Mouse (Mus musculus) forelimb bud, embryonic 11.5 days (tissue): ENCODE results near the gene Optn.

Source experiments
- DNase-seq: peaks from one replicate; pipeline ENCODE4 v3.0.0-alpha.2; 2012; ENCODE audit warnings: low read depth, low spot score

Optn gene

DNA sequence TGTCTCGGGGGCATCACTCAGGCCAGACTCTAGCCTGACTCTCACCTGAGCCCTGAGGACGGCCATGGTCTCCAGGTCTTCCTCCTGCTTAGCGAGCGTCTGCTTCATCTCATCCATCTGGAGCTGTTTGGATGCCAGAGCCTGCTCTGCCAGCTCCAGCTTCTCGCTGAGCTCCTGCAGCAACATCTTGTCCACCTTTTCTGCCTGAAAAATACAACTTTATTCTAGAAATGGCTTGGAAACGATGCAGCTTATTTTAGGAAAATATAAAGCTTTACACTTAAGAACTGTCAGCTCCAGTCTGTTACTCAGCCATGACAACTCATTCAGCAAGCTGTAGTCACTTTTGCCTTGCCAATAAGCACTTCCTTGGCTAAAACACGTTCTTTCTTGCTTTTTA is 32.6 kb downstream of the Optn start:
- DNase-seq, result no peak

DNA sequence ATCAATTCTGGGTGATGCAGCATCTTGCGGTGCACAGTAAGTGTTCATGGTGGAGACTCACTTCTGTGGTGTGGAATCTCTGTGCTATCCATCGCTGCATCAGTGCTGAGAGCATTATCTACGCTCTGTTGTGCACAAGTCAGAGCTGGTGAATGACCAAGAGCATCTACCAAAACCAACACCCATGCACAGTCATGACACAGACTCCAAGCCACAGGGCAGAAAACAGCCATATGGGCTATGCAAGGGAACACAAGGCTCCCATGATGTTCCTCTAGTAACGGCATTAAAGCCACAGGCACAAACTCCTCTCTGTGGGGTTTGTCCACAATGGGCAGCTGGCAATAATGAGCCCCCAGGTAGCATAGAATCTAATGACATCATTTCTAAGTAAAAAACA is 34.0 kb downstream of the Optn start:
- DNase-seq, result no peak

DNA sequence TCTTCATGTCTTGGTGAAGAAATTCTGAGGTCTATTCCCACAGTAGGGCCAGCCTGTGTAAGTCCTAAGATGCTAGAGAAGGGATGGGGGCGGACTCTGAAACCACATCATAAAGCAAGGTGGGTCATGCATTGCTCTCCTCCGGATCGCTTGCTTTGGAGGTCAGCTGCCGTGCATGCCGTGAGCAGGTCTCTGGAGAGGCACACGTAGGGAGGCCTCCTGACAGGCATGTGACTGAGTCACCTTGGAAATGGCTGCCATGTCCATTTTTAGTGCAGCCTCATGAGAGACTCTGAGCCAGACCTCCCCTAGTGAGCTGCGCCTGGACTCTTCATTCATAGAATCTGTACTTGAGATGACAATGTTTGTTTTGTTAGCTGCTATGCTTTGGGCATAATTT is 35.8 kb downstream of the Optn start:
- DNase-seq, result no peak

DNA sequence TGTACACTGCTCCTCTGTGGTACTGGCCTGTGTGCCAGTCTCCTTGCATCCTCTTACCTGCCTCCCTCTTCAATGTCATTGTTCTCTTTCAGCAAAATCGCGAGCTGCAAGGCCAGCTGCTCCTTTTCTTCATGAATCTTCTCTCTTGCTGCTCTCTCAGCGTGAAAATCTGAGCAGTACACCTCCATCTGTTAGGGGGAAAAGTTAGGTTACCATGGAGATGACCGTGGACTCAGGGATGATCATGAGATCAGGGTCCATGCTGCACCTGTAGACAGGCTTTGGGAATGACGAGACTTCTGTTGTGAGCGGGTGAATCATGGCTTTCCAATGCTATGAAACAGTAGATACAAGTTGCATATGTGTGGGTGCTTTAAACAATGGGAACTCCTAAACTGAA is 36.8 kb downstream of the Optn start:
- DNase-seq, result no peak

DNA sequence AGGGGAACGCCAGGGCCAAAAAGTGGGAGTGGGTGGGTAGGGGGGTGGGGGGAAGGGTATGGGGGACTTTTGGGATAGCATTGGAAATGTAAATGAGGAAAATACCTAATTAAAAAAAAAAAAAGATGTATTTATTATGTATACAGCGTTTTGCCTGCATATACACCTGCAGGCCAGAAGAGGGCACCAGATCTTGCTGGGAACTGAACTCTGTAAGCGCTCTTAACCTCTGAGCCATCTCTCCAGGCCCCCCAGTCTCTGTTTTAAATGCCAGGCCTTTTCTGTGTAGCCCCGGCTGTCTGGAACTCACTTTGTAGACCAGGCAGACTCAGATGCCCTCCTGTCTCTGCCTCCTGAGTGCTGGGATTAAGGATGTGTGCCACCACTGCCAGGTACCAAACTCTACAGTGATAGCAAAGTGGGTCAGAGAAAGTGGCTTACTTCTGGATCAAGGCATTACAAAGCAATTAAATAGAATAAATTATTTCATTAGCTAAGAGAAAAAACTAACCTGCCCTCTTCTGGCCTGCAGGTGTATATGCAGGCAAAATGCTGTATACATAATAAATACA is 38.6 kb downstream of the Optn start:
- DNase-seq, result no peak

DNA sequence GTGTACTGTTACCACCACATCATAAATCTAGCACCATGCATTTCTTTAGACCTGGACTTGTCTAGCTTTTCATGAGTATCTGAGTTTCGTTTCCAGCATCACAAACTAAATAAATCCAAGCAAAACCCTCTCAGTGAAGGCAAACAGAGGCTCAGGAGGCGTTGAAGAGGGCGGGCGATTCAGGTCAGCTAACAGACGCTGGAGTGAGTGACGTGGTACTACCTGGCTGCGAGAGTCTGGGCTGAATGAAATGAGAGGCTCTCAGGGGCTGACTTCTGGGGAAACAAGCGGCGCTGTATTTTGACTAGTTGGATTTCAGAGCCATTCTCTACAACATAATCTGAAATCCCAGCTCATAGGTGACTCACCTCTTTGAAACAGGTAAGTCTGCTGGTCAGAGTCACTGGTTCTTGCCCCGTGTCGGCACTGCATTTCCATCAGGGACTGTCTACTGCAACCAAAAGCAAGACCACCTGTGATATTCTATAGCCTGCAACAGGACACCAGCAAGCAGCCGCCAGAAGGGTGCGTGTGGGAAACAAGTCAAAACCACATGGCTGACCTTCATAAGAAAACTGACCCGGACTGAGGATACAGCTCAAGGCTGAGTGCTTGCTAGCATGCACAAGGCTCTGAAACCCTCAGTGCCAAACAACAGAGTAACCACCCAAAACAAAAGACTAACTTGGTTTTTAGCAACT is 40.0 kb downstream of the Optn start:
- peak; percentile 47 for DNase-seq

DNA sequence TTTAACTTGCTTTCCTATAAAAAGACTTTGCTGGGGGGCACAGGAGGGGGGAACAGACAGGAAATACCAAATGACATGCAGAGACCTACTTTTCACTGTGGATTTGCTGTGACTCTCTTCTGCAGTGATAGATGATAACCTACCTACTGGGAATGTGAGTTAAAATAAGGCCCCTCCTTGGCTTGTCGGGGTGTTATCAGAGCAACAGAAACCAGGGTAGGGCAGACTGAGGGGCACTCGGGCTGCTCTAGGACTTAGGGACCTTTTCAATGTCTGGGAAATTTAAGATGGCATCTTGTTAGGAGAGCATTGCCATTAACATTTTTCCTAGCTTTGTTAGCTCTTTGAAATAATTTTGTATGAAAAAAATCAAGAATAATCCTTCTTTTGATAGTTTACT is 40.6 kb downstream of the Optn start:
- no peak for DNase-seq

DNA sequence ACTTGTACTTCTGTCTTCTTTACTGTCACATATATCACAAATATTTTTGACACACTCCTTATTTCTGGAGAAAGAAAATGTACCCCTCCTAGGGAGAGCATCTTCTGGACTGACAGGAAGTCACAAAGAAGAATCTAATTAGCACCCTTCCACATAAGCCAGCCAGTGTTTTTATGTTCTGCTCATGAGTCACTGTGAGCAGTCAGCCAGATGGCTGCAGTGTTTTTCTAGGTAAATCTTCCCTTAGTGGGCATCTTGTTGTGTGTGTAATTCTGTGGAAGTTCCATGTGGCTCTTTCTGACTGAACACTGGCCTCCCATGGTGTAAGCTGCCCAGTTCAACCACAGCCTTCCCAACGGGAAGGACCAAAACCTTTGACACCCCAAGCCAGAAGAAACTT is 44.1 kb downstream of the Optn start:
- no peak for DNase-seq

DNA sequence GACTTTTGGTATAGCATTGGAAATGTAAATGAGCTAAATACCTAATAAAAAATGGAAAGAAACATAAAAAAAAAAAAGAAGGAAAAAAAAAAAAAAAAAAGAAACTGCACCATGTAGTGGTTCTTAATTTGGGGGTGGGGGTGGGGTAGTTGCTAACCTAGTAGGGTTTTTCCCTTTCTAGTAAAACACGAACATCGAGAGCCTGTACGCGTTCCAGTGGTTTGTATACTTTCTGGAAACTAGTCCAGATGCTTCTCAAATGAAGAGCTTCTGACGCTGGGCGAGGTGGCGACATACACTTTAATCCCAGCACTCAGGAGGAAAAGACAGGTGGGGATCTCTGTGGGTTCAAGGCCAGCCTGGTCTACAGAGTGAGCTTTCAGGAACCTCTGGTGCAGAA is 46.9 kb downstream of the Optn start:
- DNase-seq, result no peak

DNA sequence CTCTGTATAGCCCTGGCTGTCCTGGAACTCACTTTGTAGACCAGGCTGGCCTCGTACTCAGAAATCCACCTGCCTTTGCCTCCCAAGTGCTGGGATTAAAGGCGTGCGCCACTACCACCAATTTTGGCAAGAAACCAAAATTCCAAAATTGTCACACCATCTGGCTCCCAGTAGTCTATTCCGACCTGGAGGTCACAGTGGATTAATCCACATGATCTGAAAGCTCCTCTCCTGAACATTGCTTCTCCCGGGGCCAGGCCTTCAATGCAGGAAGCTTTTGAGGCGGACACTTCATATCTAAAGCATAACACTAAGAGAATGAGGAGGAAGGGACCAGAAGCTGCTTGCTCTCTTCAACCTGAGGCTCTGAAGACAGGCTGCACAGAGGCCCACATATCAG is 48.3 kb downstream of the Optn start:
- no peak for DNase-seq

DNA sequence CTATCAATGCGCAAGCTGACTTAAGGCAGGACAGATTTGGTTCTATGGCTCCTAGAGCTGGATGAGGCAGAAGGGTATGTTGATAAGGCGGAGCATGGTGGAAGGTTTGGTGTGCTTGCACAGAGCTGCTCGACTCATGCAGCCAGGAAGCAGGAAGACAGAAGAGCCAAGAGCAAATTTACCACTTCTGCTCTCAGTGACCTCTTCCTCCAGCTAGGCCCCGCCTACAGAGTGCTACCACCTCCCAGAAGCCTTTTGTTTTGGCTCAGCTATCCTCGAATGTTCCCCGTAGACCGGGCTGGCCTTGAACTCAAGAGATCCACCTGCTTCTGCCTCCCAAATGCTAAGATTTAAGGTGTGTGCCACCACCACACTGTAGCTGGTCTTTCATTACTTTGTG is 49.2 kb downstream of the Optn start:
- no peak for DNase-seq

DNA sequence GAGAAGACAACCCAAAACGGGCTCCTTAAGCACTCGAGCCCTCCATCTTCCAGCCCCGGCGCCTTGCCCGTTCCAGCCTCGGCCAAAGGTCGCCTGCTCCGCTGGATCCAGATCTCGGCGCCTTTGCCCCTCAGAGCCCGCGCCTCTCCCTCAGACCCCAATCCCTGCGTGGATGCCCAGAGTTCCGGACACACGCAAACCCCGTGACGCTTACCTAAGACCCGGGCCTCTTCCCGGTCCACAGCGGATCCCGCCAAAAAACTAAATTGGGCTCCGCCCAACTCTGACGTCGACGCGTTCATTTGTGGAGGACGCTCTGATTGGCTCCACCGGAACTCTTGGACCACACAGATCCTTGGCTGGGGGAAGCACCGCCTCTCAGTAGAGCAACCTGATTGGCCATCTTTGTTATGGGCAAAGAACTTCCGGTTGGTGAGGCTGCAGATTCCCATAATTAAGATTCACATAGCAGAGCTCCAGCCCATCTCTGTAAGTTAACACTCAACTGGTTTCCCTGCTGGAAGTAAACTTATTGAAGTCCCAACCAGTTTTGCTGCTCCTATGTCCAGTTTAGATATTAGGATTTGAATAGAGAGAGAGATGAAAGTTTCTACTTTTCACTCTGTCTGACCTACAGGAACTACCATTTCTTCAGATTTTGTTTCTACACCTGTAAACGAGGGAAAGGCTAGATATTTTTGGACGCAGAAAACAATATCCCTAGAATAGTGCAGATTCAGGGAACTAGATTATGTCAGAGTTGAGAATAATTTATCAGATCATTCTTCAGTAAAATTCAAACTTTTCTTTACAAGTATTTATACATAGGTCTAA is 51.1 kb downstream of the Optn start, which contains the start of gene Mcm10:
TSS of gene Mcm10 (minus strand) at position 301 of the 834 bp plus-strand sequence.
- peak; percentile 98 for DNase-seq

DNA sequence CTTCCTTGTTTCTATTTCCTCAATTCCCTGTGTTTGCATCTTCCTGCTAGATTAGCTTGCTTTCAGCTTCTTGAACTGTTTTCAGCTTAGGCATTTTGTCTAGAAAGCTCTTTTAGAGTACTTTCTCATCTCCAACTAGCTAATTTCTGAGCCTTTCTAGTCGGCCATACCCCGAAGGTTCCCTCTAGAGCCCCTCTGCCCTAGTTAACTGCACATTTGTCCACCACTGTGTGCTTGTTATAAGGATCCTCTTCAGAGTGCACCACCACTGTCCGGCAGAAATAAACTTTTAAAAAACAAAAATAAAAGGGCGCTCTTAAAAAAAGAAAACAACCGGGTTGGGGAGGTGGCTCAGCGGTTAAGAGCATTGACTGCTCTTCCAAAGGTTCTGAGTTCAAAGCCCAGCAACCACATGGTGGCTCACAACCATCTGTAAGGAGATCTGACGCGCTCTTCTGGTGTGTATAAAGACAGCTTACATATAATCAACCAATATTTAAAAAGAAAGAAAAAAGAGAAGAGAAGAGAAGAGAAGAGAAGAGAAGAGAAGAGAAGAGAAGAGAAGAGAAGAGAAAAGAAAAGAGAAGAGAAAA is 51.9 kb downstream of the Optn start:
- DNase-seq, result no peak

DNA sequence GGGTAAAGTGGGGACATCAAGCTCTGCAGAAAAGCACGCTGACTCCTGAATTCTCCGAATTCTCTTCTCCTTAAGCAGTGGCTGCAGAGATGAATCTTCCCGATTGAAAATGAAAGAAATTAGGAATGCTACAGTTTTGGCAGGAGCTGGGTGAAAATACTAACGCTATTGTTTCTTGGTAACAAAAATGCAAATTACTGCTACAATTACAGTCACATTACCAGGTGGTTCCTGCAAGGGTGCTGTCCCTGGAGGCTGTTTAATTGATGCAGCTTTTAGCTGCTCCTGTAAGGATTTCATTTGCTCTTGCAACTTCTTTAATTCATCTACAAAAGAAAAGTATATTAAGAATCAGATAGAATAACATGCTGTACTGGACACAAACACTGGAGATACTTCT is 56.7 kb downstream of the Optn start:
- DNase-seq, result no peak

DNA sequence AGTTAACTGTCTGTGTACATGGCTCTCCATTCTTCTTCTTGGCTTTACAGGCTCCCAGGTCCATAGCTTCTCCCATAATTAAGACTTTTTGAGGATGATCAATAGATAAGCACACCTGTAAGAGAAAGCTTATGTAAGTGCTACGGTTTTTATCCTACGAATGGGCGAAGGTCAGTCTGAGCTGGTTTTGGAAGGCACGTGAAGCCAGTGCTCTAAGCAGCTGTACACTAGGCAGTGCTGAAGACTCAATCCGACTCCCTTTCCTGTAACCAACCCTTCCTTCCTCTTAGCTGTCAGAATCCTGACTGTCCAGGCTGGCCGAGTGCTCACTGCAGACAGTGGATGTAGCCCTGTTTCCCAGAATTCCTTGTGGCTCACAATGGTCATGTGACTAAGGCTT is 62.6 kb downstream of the Optn start:
- DNase-seq, result no peak

DNA sequence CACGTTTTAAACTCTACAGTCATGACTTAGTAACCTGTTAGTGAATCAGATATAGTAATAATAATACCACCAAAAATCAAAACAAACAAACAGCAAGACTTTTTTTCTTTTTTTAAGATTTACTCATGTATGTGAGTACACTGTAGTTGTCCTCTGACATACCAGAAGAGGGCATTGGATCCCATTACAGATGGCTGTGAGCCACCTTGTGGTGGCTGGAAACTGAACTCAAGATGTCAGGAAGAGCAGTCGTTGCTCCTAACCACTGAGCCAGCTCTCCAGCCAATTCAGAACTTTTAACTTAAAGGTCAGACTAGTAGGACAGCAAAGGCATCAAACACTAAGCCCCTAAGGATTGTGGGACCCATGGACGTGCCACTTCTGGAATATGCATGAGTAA is 64.9 kb downstream of the Optn start:
- DNase-seq, result no peak

DNA sequence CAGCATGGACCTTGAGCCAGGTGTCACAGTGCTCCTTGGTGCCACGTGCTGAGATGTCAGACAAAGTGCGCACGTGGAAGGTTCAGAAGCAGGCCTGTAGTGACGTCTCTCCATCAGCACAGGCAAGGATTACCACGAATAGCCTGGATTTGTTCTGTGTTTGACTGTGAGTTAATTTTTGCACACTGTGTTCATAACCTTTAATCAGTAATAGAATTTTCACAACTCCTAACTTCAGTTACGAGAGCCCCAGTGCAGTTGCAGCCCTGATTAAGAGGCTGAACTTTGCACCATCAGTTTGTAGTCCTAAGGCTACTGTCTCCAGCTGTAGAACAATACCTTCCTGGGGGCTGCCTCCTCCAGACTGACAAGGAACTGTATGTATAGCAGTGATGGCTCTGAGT is 67.4 kb downstream of the Optn start:
- DNase-seq, result no peak

DNA sequence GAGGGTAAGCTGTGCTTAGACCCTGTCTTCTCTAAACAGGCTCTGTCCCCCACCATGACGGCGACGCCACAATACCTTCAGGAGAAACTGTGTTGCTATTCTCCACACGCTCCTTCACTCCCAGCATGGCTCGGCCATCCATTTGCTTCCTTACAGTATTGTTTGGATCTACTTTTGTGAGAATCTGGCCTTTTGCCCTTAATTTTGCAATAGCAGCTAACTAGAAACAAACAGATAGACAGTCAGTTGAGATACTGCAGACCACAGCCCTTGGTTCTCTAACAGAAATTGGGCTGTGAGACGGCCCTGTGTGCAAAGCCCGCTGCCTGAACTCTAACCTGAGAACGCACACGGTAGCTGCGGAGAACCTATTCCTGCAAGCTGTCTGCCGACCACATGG is 68.2 kb downstream of the Optn start:
- DNase-seq, result no peak

DNA sequence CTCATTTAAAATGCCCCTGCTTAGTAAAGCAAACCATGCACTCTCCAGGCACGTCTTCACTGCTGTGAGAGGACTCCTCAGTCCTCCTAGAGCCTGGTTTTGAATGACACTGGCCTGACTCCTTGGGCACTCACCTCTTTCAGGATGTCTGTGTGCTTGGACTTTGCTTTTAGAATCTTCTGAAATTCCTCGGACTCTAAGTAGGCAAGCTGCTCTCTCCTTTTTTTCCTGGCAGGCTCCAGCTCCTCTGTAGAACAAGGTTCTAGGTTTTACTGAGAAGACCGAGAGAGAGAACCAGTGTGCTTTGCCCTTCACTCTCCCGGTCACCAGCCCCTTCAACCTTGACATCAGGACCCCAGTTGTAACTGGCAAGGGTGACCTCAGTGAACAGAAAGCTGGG is 69.4 kb downstream of the Optn start:
- no peak for DNase-seq

DNA sequence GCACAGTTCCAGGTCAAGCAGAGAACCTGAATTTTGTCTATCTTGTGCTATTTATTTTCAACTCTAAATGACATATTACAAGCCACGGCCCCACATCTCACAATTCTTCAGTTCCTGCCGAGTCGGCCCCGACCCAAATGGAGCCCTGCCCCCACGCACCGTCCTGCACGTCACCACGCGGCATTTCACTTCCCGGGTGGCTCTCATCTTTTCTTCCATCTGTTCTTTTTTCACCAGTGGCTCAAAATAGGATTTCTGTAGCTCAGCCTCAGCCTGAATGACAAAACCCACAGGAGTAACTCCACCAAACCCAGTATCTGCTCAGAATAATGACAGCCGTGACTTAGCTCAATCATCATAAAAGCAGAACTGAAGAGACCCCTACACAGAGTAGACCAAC is 70.3 kb downstream of the Optn start:
- no peak for DNase-seq

DNA sequence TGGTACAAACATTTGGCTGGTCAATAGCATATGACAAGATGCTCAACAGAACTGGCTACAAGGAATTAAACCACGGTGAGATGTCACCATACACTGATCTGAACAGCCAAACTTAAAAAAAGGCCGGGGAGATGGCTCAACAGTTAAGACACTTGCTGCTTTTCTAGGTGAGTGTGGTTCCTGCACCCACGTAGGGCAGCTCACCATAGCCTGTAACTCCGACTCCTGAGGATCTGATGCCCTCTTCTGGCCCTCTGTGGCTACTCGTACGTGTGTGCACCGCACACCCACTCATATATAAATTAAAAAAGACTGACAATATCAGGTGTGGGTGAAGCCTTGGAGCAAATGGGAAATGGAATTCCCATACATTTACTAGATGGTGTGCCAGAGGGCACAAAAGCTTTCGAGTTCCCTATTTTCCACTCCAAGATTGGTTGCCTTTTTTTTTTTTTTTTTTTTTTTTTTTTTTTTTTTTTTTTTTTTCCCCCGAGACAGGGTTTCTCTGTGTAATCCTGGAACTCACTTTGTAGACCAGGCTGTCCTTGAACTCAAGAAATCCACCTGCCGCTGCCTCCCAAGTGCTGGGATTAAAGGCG is 74.9 kb downstream of the Optn start:
- no peak for DNase-seq
